Comparison of ENCODE assay signal across 23 mouse cellular contexts in genomic region chr2:170335168-170335567, GRCm38 (mm10).
DNase-seq lines count a peak whose midpoint lies in the region; ATAC-seq and TF ChIP-seq lines count a peak whose summit lies in the region.
"Had no signal": no experiment of that assay in that cellular context is flagged by ENCODE, and none has a peak within 500 bp of the region (broad histone marks: within the 10 kb centered on the region; RNA-seq: fewer than 3 reads in every experiment).

No protein-coding gene starts in this region.

- 94% methylated on average over 5 of the region's 5 CpGs for WGBS in kidney, embryonic 16.5 days
- WGBS in kidney, embryonic 15.5 days, result 87% methylated on average over 5 of the region's 5 CpGs
- 82% methylated on average over 5 of the region's 5 CpGs for WGBS in intestine, postnatal 0 days
- 97% methylated on average over 5 of the region's 5 CpGs for WGBS in hindbrain, postnatal 0 days

- H3K27ac ChIP-seq in kidney, embryonic 16.5 days (ENCODE audit: low read length), result no peak overlapping the region
- no peak overlapping the region for H3K27ac ChIP-seq in kidney, embryonic 15.5 days
- no peak overlapping the region for H3K27ac ChIP-seq in intestine, postnatal 0 days (ENCODE audit: low read depth, low read length)
- H3K27ac ChIP-seq in hindbrain, postnatal 0 days, result no peak overlapping the region
- H3K27ac ChIP-seq: forebrain, embryonic 10.5 days; forebrain, embryonic 13.5 days; hindbrain, embryonic 15.5 days had no signal

- H3K27me3 ChIP-seq in kidney, embryonic 16.5 days (ENCODE audit: insufficient read depth, low read length), result no peaks in the 10 kb centered on the region
- H3K27me3 ChIP-seq in kidney, embryonic 15.5 days, result no peaks in the 10 kb centered on the region
- no peaks in the 10 kb centered on the region for H3K27me3 ChIP-seq in intestine, postnatal 0 days (replicated peaks; ENCODE audit: control insufficient read depth, insufficient read depth, low read length)
- H3K27me3 ChIP-seq in hindbrain, postnatal 0 days (ENCODE audit: insufficient read depth, low read length), result no peaks in the 10 kb centered on the region
- H3K27me3 ChIP-seq: forebrain, embryonic 13.5 days; hindbrain, embryonic 15.5 days had no signal

- no peak overlapping the region for H3K9ac ChIP-seq in kidney, embryonic 16.5 days (replicated peaks; ENCODE audit: low read length)
- H3K9ac ChIP-seq in kidney, embryonic 15.5 days, result no peak overlapping the region
- H3K9ac ChIP-seq in intestine, postnatal 0 days (ENCODE audit: low read depth, low read length), result no peak overlapping the region
- H3K9ac ChIP-seq in hindbrain, postnatal 0 days (replicated peaks; ENCODE audit: low read length), result no peak overlapping the region
- H3K9ac ChIP-seq: forebrain, embryonic 13.5 days; hindbrain, embryonic 15.5 days had no signal

- H3K36me3 ChIP-seq in kidney, embryonic 16.5 days (ENCODE audit: insufficient read depth, low read length), result no peaks in the 10 kb centered on the region
- H3K36me3 ChIP-seq in kidney, embryonic 15.5 days, result no peaks in the 10 kb centered on the region
- H3K36me3 ChIP-seq in intestine, postnatal 0 days (ENCODE audit: control insufficient read depth, insufficient read depth), result no peaks in the 10 kb centered on the region
- H3K36me3 ChIP-seq in hindbrain, postnatal 0 days (ENCODE audit: insufficient read depth, low read length), result no peaks in the 10 kb centered on the region
- H3K36me3 ChIP-seq: forebrain, embryonic 10.5 days; hindbrain, embryonic 15.5 days had no signal

- H3K9me3 ChIP-seq in kidney, embryonic 16.5 days (ENCODE audit: low read length), result no peaks in the 10 kb centered on the region
- no peaks in the 10 kb centered on the region for H3K9me3 ChIP-seq in kidney, embryonic 15.5 days (replicated peaks)
- no peaks in the 10 kb centered on the region for H3K9me3 ChIP-seq in intestine, postnatal 0 days (ENCODE audit: control insufficient read depth)
- no peaks in the 10 kb centered on the region for H3K9me3 ChIP-seq in hindbrain, postnatal 0 days (ENCODE audit: low read length)
- H3K9me3 ChIP-seq: forebrain, embryonic 10.5 days; forebrain, embryonic 13.5 days; hindbrain, embryonic 15.5 days had no signal

- peak; percentile 38 for DNase-seq in kidney, adult 11 months
- DNase-seq in kidney, adult 8-10 months, result peak; percentile 44 to 61
- peak; percentile 57 to 59 for DNase-seq in kidney, postnatal 36 days
- no peak for DNase-seq in hindbrain, postnatal 0 days (ENCODE audit: low spot score)
- DNase-seq in embryo, embryonic 10 days (ENCODE audit: low spot score), result no peak
- DNase-seq: adrenal gland, adult 8-10 months; adrenal gland, postnatal 25 days; cerebellum, adult 11-12 months; cerebellum, adult 8-10 months; cerebellum, postnatal 10 days; cerebellum, postnatal 36 days; gastrocnemius, postnatal 14 days; heart, adult 11 months; heart, postnatal 36 days had no signal

- no peak for ATAC-seq in kidney, embryonic 16.5 days (ENCODE audit: low FRiP score, low TSS enrichment)
- no peak for ATAC-seq in kidney, embryonic 15.5 days (replicated peaks; ENCODE audit: low FRiP score)
- ATAC-seq in intestine, postnatal 0 days, result peak; percentile 55
- ATAC-seq in hindbrain, postnatal 0 days, result no peak
- ATAC-seq: activated CD4-positive, CD25-positive, alpha-beta regulatory T cell, adult 4 months; forebrain, embryonic 13.5 days; forebrain, embryonic 16.5 days had no signal

- H3K4me3 ChIP-seq in kidney, embryonic 16.5 days (ENCODE audit: low read length), result no peak overlapping the region
- H3K4me3 ChIP-seq in kidney, embryonic 15.5 days (replicated peaks), result no peak overlapping the region
- no peak overlapping the region for H3K4me3 ChIP-seq in intestine, postnatal 0 days (ENCODE audit: low read depth, low read length)
- no peak overlapping the region for H3K4me3 ChIP-seq in hindbrain, postnatal 0 days (ENCODE audit: low read length)
- H3K4me3 ChIP-seq: forebrain, embryonic 10.5 days; forebrain, embryonic 13.5 days; hindbrain, embryonic 15.5 days had no signal

- H3K4me1 ChIP-seq in kidney, embryonic 16.5 days (ENCODE audit: insufficient read depth, low read length), result peaks cover 7% of the 10 kb centered on the region; the same call in 1 of the 2 replicates
- H3K4me1 ChIP-seq in kidney, embryonic 15.5 days, result peaks cover 11% of the 10 kb centered on the region
- H3K4me1 ChIP-seq in intestine, postnatal 0 days (replicated peaks; ENCODE audit: control insufficient read depth, insufficient read depth, low read length), result 0 out of 2 replicates have a peak, but pooled peaks cover 4% of the 10 kb centered on the region
- H3K4me1 ChIP-seq in hindbrain, postnatal 0 days (ENCODE audit: insufficient read depth, low read length), result no peaks in the 10 kb centered on the region
- H3K4me1 ChIP-seq: forebrain, embryonic 13.5 days; hindbrain, embryonic 15.5 days had no signal

- no peak for TF ChIP-seq CTCF in intestine, postnatal 0 days (IDR thresholded peaks at IDR 0.05; ENCODE audit: low read depth)
- no peak for TF ChIP-seq CTCF in hindbrain, postnatal 0 days (IDR thresholded peaks at IDR 0.05; ENCODE audit: low read depth)

- no peak overlapping the region for H3K4me2 ChIP-seq in kidney, embryonic 16.5 days (replicated peaks; ENCODE audit: low read depth, low read length)
- no peak overlapping the region for H3K4me2 ChIP-seq in kidney, embryonic 15.5 days
- no peak overlapping the region for H3K4me2 ChIP-seq in intestine, postnatal 0 days (replicated peaks; ENCODE audit: low read depth)
- no peak overlapping the region for H3K4me2 ChIP-seq in hindbrain, postnatal 0 days (ENCODE audit: low read depth, low read length)
- H3K4me2 ChIP-seq: forebrain, embryonic 13.5 days; heart, embryonic 11.5 days; hindbrain, embryonic 15.5 days had no signal

Comparison
In these comparisons a context has a peak if more than half of its experiments do, and no peak if none do; other contexts are left out.
1. DNase-seq: peak in kidney, adult 11 months (single experiment), kidney, adult 8-10 months (2 of 2) and kidney, postnatal 36 days (2 of 2); none in hindbrain, postnatal 0 days (single experiment) and embryo, embryonic 10 days (single experiment).